Mouse (Mus musculus): Measurements from ENCODE around the gene Tecr. TPM values are rescaled to one million over a fixed set of nuclear protein-coding genes. Genes with fewer than 3 reads are reported as not detected.

The Tecr gene
- polyA plus RNA-seq, 1 experiment = 310 TPM

DNA sequence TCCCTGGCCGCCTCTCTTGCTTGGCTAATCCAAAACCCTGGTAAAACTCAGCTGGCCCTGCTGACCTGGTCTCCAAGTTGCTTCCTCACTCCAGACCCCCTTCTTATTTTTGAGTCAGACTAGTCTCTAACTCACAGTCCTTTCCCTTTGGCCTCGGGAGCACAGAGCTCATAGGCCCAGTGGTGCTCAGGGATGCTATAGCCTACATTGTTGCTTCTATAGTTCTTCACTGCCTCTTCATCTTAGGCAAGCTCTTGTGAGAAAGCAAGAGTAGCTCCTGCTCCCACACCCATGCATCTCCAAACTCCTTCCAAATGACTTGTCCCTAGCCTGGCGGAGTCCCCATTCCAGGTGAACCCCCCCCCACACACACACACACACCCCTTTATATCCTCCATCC, 40.1 kb downstream of the Tecr start:
- Histone ChIP-seq H3K27ac (ENCODE audit: insufficient read depth, low read length) (no peak overlapping the region), H3K9ac (ENCODE audit: low read depth, poor library complexity, severe bottlenecking) (peak overlapping the region; percentile 87), H3K4me1 (ENCODE audit: control insufficient read depth, insufficient read depth, low read length) (peaks cover 3% of the 10 kb centered on the region), H3K27me3 (ENCODE audit: control insufficient read depth, insufficient read depth, low read length, poor library complexity, severe bottlenecking) (no peaks in the 10 kb centered on the region), H3K4me3 (ENCODE audit: low read depth, low read length) (peak overlapping the region; percentile 95), H3K9me3 (replicated peaks; ENCODE audit: control insufficient read depth, insufficient read depth, low read length, poor library complexity, severe bottlenecking) (no peaks in the 10 kb centered on the region), H3K36me3 (ENCODE audit: control insufficient read depth, insufficient read depth, low read length, poor library complexity, severe bottlenecking) (peaks cover 24% of the 10 kb centered on the region)
- TF ChIP-seq POLR2A (IDR thresholded peaks at IDR 0.05; ENCODE audit: insufficient read depth, low read length) = no peak
- TF ChIP-seq EP300 (IDR thresholded peaks at IDR 0.05; ENCODE audit: insufficient read depth, low read depth, low read length) = no peak
- TF ChIP-seq CTCF (IDR thresholded peaks at IDR 0.05; ENCODE audit: low read depth, low read length) = no peak

- H3K9me3 ChIP-seq (replicated peaks; ENCODE audit: control insufficient read depth, insufficient read depth, low read length, poor library complexity, severe bottlenecking) = no peaks in the 10 kb centered on the region
- H3K27ac ChIP-seq (ENCODE audit: insufficient read depth, low read length) = peak within 1 kb of the TSS; percentile 15; the same call in 1 of the 2 replicates
- peaks cover 3% of the 10 kb centered on the region for H3K4me1 ChIP-seq (ENCODE audit: control insufficient read depth, insufficient read depth, low read length)
- H3K9ac ChIP-seq (ENCODE audit: low read depth, poor library complexity, severe bottlenecking) = peak within 1 kb of the TSS; percentile 87
- TF ChIP-seq POLR2A (IDR thresholded peaks at IDR 0.05; ENCODE audit: insufficient read depth, low read length) = peak; percentile 68
- peak; percentile 11; the same call in 1 of the 2 replicates for TF ChIP-seq EP300 (IDR thresholded peaks at IDR 0.05; ENCODE audit: insufficient read depth, low read depth, low read length)
- peak; percentile 94 for TF ChIP-seq CTCF (IDR thresholded peaks at IDR 0.05; ENCODE audit: low read depth, low read length)
- peak within 1 kb of the TSS; percentile 95 for H3K4me3 ChIP-seq (ENCODE audit: low read depth, low read length)
- H3K27me3 ChIP-seq (ENCODE audit: control insufficient read depth, insufficient read depth, low read length, poor library complexity, severe bottlenecking) = no peaks in the 10 kb centered on the region
- H3K36me3 ChIP-seq (ENCODE audit: control insufficient read depth, insufficient read depth, low read length, poor library complexity, severe bottlenecking) = peaks cover 15% of the 10 kb centered on the region
These were observed 41.0 kb downstream of the Tecr start, which contains the start of gene Ndufb7 for GRCm38 (mm10) chr8:83566469-83567395. Gene Ndufb7 (plus strand): TSS chr8:83566671.

DNA sequence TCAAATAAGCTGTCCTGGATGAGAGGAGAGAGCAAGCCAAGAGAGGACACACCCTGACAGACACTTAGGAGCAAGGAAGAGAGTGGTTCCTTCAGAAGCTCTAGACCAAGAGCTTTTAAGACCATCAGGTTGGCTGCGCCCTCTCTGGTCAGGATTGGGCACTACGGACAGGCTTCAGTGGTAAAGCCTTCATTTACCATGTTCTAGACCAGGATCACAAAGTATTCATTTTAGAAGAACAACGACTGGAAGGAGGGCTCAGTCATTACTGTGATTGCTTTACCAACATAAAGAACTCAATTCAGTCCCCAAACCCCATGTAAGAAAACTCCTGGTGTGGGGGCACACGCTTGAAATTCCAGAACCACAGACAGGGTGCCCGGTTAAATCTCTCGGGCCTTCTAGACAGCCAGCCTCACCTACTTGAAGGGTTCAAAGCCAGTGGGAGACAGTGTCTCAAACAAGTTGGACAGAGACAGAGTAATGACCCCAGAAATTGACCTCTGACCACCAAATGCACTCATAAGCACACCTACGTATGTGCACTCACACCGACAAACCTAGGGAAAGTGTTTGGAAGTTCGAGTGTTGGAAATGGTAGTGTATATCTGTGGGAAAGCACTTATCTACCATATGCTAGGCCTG, 41.9 kb downstream of the Tecr start:
- 0 out of 2 replicates have a peak overlapping the region, but pooled peaks have one; percentile 5 for H3K9ac ChIP-seq (ENCODE audit: low read depth, poor library complexity, severe bottlenecking)
- no peak overlapping the region for H3K27ac ChIP-seq (ENCODE audit: insufficient read depth, low read length)
- peak overlapping the region; percentile 21; the same call in 1 of the 2 replicates for H3K4me3 ChIP-seq (ENCODE audit: low read depth, low read length)
- no peaks in the 10 kb centered on the region for H3K9me3 ChIP-seq (replicated peaks; ENCODE audit: control insufficient read depth, insufficient read depth, low read length, poor library complexity, severe bottlenecking)
- H3K4me1 ChIP-seq (ENCODE audit: control insufficient read depth, insufficient read depth, low read length) = peaks cover 3% of the 10 kb centered on the region
- TF ChIP-seq POLR2A (IDR thresholded peaks at IDR 0.05; ENCODE audit: insufficient read depth, low read length) (no peak), EP300 (IDR thresholded peaks at IDR 0.05; ENCODE audit: insufficient read depth, low read depth, low read length) (no peak), CTCF (IDR thresholded peaks at IDR 0.05; ENCODE audit: low read depth, low read length) (peak; percentile 65)
- H3K36me3 ChIP-seq (ENCODE audit: control insufficient read depth, insufficient read depth, low read length, poor library complexity, severe bottlenecking) = 0 out of 2 replicates have a peak, but pooled peaks cover 8% of the 10 kb centered on the region
- no peaks in the 10 kb centered on the region for H3K27me3 ChIP-seq (ENCODE audit: control insufficient read depth, insufficient read depth, low read length, poor library complexity, severe bottlenecking)

- H3K4me1 ChIP-seq (ENCODE audit: control insufficient read depth, insufficient read depth, low read length) = peaks cover 3% of the 10 kb centered on the region
- H3K9me3 ChIP-seq (replicated peaks; ENCODE audit: control insufficient read depth, insufficient read depth, low read length, poor library complexity, severe bottlenecking) = no peaks in the 10 kb centered on the region
- no peak overlapping the region for H3K27ac ChIP-seq (ENCODE audit: insufficient read depth, low read length)
- no peaks in the 10 kb centered on the region for H3K36me3 ChIP-seq (ENCODE audit: control insufficient read depth, insufficient read depth, low read length, poor library complexity, severe bottlenecking)
- H3K27me3 ChIP-seq (ENCODE audit: control insufficient read depth, insufficient read depth, low read length, poor library complexity, severe bottlenecking) = no peaks in the 10 kb centered on the region
- TF ChIP-seq POLR2A (IDR thresholded peaks at IDR 0.05; ENCODE audit: insufficient read depth, low read length) (no peak), CTCF (IDR thresholded peaks at IDR 0.05; ENCODE audit: low read depth, low read length) (no peak), EP300 (IDR thresholded peaks at IDR 0.05; ENCODE audit: insufficient read depth, low read depth, low read length) (no peak)
- no peak overlapping the region for H3K9ac ChIP-seq (ENCODE audit: low read depth, poor library complexity, severe bottlenecking)
- no peak overlapping the region for H3K4me3 ChIP-seq (ENCODE audit: low read depth, low read length)
These were observed 44.5 kb downstream of the Tecr start for GRCm38 (mm10) chr8:83563246-83563645.

GRCm38 (mm10) chr8:83562669-83563068, 45.1 kb downstream of the Tecr start:
- Histone ChIP-seq H3K4me3 (ENCODE audit: low read depth, low read length) (no peak overlapping the region), H3K27me3 (ENCODE audit: control insufficient read depth, insufficient read depth, low read length, poor library complexity, severe bottlenecking) (no peaks in the 10 kb centered on the region), H3K9ac (ENCODE audit: low read depth, poor library complexity, severe bottlenecking) (no peak overlapping the region), H3K4me1 (ENCODE audit: control insufficient read depth, insufficient read depth, low read length) (peaks cover under 1% of the 10 kb centered on the region), H3K9me3 (replicated peaks; ENCODE audit: control insufficient read depth, insufficient read depth, low read length, poor library complexity, severe bottlenecking) (no peaks in the 10 kb centered on the region), H3K27ac (ENCODE audit: insufficient read depth, low read length) (no peak overlapping the region), H3K36me3 (ENCODE audit: control insufficient read depth, insufficient read depth, low read length, poor library complexity, severe bottlenecking) (no peaks in the 10 kb centered on the region)
- no peak for TF ChIP-seq EP300 (IDR thresholded peaks at IDR 0.05; ENCODE audit: insufficient read depth, low read depth, low read length)
- no peak for TF ChIP-seq CTCF (IDR thresholded peaks at IDR 0.05; ENCODE audit: low read depth, low read length)

All from ES-Bruce4 (cell line).